Mouse (Mus musculus) lung, adult 18-20 months (tissue): Measurements from ENCODE around the gene Mrc2.

ENCODE experiments used
- DNase-seq, 2 experiments: peaks; one replicate each; pipeline ENCODE4 v3.0.0; 2022; ENCODE audit warnings: mixed read lengths in 2 of 2

Gene Mrc2

DNA sequence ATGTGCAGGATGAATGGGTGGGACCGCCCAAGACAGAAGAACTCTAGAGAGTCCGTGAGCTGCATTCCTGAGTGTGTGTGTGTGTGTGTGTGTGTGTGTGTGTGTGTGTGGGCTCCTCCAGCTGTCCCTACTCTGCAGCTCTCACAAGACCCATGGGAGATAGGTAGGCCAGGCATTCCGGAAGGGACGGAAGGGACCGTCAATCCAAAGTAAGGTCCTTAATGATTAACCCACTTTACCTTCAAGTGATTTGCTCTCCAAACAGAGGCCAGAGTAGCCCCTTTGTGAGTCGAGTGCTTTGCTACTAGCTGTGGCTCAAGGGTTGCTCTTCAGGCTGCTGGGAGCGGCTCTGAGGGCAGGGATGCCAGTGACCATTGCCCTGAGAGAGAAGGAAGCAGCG, 59.7 kb downstream of the Mrc2 start:
- DNase-seq = peak; percentile 84 to 89

- DNase-seq = peak; percentile 76 to 83
Measured at GRCm38 (mm10) chr11:105352954-105353890, 60.8 kb downstream of the Mrc2 start.

GRCm38 (mm10) chr11:105353891-105354280, 61.4 kb downstream of the Mrc2 start:
- no peak for DNase-seq

DNA sequence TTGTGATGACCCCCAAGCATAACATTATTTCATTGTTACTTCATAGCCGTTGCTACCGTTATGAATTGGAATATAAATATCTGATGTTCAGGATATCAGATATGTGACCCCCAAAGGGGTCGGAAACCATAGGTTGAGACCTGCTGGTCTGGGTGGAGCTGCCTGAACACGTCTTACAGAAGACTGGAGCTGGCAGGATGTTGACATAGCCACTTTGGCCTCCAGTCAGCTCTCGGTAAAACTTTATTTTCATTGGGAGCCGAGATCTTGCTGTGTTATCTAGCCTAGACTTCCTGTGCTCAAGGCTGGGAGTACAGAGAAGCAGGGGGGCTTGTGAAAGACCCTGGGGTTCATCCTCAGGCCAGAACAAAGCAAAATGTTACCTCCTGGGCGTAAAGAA, 63.9 kb downstream of the Mrc2 start:
- no peak for DNase-seq

DNA sequence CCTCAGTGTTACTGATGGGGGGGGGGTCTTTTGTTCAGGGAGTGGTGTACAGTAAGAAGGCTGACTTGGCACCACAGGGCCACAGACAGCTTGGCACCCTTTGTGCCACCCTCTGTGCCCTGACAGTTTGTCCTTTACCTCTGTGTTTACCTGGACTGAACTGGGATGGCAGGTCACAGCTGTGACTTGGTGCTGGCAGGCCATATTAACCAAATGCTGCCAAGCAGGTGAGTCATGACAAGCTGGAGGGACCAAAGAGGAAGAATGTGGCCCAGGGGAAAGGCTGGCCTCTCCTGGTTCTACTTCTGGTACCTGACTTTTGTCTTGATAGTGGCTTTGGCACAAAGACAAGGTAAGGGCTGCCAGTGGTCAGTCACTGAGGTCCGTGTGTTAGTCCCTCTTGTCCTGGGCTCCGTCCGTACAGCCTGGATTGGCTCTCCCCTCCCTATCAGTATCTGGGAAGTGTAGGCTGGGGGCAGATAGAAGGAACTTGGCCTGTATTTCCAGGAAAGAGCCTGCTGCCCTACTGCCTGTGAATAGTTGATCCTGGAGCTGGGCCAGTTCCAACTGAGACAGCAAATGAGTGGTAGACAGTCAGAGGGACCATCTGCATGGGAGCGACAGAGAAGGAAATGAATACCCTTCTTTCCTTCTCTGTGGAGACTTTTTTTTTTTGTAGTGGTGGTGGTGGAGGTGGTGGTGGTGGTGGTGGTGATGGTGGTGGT, 69.8 kb downstream of the Mrc2 start:
- DNase-seq = peak; percentile 52 to 70

DNA sequence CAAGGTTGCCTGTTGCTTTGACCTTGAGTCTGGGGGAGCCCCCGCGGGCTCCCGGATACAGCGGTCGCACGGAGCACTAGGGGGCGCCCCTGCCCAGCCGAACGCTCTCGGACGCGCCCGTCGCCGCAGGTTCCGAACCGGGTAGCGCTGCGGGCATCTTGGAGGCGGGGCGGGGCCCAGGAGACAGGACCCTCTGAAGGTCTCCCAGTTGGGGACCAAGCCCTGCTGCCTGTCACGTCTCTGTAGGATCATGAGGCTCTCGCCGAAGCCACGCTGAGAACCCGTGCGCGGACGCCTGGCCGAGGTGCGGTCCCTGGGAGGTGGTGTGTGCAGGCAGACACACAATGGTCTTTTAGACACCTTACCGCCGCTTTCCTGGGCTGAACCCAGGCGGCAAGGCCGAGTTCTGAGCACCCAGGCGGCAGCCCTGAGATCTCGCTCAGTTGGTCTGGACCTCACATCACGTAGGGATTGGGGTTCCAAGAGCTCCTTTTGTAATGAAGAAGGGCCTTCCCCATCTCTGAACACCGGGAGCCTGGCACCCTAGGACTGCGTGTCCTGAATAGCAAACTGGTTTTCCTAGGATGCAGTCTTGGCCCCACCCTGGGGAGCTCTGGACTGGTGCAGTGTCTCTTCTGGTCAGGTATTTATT, 70.6 kb downstream of the Mrc2 start:
- peak; percentile 70 to 76 for DNase-seq

- no peak for DNase-seq
Measured at GRCm38 (mm10) chr11:105363598-105364385, 71.3 kb downstream of the Mrc2 start.

- DNase-seq = no peak
Measured at GRCm38 (mm10) chr11:105364386-105365065, 72.1 kb downstream of the Mrc2 start.

GRCm38 (mm10) chr11:105365611-105366010, 73.2 kb downstream of the Mrc2 start:
- DNase-seq = no peak

DNA sequence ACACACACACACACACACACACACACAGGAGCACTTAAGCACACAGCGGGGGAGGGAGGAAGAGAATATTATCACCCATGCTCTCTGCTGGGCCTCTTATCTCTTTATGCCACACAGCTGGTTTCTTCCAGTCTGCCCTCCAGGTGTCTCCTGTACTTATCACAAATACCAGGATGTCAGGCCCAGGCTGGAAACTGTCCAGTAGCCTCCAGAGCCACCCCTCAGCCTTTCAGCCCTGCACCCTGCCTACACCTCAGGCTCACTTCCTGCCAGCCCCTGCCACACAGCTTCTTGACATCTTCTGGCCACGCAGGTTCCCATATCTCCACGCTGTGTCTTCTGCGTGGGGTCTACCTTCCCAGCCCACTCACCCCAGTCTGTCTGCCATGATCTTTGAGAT, 73.6 kb downstream of the Mrc2 start:
- no peak for DNase-seq

GRCm38 (mm10) chr11:105367163-105367562, 74.7 kb downstream of the Mrc2 start:
- no peak for DNase-seq

GRCm38 (mm10) chr11:105368833-105369232, 76.4 kb downstream of the Mrc2 start:
- no peak for DNase-seq

DNA sequence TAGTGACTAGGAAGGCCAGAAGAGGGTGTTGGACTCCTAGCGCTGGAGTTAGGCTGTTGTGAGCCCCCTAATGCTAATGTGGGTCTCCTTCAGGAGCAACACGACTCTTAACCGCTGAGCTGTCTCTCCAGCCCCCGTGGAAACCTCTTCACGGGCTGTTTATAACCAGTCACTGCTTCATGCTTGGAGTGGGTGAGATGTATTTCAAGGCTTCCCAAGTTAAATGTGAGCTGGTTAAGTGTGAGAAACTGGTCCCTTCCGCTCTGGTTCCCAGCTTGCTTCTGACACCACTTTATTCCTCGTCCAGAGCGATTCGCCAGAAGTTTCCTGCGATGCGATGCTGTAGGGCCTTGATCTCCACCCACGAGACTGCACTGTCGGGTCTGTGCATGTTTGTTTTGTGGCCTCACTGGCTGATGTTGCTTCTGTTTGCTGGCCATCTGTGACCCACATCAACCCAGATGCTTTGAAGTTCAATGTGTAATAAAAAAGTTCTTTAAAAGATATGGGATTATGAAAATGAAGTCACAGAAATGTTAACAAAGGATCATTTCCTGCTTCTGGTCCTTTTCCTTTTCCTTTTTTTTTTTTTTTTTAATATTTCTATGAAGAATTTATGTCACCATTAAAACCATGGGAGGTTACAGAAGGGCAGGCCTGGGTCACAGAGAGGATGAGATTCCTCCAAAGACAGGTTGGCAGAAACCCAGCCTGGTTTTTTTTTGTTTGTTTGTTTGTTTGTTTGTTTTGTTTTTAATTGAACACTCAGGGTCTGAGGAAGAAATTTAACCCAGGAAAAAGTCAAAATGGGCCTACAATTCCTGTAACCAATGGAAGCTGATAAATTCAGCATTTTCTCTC, 77.3 kb downstream of the Mrc2 start:
- DNase-seq = no peak

DNA sequence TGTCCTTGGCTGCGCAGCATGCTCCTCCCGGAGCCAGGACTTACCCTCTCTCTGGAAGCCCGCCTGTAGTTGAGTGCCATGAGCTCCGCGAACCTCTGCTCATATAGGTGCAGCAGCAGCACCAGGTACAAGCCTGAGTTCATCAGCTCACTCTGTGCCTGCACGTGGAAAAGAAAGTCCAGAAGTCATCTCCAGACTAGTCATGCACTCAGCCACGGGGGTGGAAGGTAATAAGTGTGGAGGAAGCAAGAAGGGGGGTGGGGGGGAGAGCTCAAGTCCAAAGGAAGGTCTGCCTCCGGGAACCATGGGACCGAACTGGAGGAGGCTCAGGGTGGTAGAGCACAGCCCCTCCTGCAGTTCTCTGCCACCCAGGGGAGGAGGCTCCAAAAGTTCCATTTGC, 79.4 kb downstream of the Mrc2 start:
- no peak for DNase-seq

DNA sequence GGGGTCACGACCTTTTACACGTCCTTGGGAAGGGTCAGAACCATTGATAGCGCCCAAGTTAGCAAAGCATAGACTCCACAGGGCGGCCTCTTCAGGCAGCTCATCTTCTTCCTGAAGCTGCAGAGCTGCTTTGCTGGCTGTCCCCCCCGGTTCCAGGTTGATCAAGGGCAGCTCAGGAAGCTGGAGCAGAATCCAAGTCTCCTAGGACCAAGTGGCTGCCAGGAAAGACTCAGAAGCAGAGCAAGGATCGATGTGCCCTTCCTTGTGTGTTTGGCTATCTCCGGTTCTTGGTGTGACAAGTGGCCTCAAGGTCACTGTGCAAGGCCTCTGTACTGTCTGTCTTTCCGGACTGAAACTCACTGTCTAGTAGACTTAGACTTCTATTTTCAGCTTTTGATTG, 81.4 kb downstream of the Mrc2 start:
- no peak for DNase-seq

DNA sequence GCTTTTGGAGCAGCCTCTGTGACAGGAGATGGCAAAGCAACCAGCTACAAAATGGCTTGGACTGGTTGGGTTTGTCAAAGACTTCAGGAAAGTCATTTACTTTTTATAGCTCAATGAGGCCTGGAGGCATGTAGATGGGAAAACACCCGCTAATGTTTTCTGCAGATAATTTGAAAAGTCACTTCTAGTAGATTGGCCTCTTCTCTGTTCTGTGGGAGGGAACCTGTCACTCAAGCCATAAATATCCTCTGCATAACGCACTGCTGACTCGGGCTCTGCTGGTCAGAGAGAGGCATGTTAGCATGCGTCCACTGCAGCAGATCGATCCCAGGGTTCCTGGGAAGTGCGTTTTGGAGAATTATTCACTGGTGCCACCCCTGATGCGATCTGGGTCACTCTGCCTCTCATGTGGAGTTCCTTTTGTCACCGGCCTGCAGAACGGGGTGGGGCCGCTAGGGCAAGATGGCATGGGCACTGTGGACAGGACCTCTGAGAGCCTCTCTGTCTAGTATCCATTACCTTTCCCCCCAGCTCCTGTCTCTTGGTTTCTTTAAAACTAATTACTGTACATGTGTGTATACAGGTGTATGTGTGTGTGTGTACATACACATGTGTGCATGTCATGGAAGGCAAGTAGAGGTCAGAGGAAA, 82.2 kb downstream of the Mrc2 start:
- DNase-seq = no peak

DNA sequence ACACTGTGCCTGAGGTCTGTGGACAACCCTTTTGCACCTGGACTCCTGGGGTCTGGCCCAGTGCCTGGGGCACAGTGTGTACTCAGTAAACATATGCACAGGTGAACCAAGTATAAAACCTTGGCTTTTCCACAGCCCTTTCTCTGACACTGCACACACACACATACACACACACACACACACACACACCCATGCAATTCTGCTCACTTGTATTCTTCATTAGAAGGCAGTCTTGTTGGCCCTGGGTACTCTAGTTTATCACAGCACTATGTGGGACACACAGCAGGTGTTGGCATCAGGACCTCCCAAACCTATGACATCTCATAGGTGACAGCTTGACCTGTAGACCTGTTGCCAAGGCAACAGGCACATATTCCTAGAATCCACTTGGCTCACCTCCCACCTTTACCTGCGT, 83.4 kb downstream of the Mrc2 start:
- DNase-seq = peak; percentile 59 to 63

DNA sequence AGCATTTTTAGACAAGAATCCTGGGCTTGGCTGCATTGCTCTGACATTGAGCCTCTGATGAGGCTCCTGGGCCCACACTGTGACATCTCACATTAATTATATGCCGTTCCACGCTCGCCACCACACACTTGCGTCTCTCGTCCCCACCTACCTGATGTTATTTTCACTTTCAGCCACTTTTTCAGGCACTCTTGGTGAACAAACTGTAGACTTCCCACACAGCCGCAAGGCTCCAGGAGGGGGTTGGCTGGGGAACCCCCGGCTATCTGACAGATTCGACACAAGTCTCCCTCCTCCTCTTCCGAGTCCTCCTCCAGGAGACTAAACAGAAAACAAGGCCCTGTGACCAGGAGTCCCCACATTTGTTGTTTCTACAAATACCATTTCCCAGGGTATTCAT, 92.8 kb downstream of the Mrc2 start:
- DNase-seq = no peak

DNA sequence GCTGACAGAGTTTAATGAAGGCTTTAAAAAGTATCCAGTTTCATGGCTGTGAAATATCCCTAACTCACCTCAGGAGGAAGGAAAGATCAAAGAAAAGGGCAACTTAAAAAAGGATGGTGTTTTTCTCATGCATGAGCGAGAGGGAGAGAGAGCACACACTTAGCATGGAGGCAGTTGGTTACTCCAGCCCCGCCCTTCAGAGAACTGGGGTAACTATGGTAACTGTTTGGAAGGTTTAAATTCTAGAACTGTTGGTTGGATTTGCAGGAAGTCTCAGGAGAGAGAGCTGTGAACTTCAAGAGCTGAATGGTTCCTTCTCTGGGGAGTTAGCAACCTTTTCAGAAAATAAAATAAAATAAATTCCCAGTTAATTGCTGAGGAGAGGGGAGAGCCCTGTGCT, 96.2 kb downstream of the Mrc2 start:
- DNase-seq = no peak

- DNase-seq = no peak
Measured at GRCm38 (mm10) chr11:105390290-105390689, 97.8 kb downstream of the Mrc2 start.
